Mouse (Mus musculus): ENCODE data around the gene Ptpn3. TPM values are rescaled to one million over a fixed set of nuclear protein-coding genes. Genes with fewer than 3 reads are reported as not detected.

Ptpn3 gene
- total RNA-seq, 1 experiment, result 13.6 TPM

- Histone ChIP-seq H3K27ac (ENCODE audit: insufficient read depth, low read depth, low read length, poor library complexity, severe bottlenecking) (no peak overlapping the region), H3K4me3 (ENCODE audit: insufficient read depth in 1 of 2, low read depth in 1 of 2, low read length in 2 of 2, poor library complexity in 1 of 2, severe bottlenecking in 1 of 2) (no peak overlapping the region), H3K4me1 (ENCODE audit: control insufficient read depth in 2 of 2, insufficient read depth in 2 of 2, low read length in 2 of 2, poor library complexity in 1 of 2) (peaks cover 0 to 4% of the 10 kb centered on the region in 2 experiments; a peak in 1 of 4 replicates), H3K9me3 (ENCODE audit: control insufficient read depth, insufficient read depth, low read depth, low read length) (no peaks in the 10 kb centered on the region), H3K9ac (ENCODE audit: insufficient read depth, low read depth, low read length, poor library complexity, severe bottlenecking) (no peak overlapping the region), H3K36me3 (ENCODE audit: control insufficient read depth, insufficient read depth, low read length, poor library complexity, severe bottlenecking) (no peaks in the 10 kb centered on the region)
- DNase-seq (ENCODE audit: low read depth, low spot score), result no peak
- in situ Hi-C loops (cut with MboI; ENCODE audit: low sequenced_read_pairs in 2 of 2, unreplicated experiment in 2 of 2), result no loop called here
- TF ChIP-seq MAFK (IDR thresholded peaks at IDR 0.05; ENCODE audit: insufficient read depth, low read depth, low read length) (no peak), ZC3H11A (IDR thresholded peaks at IDR 0.05; ENCODE audit: borderline replicate concordance, low read depth, low read length) (0 out of 2 replicates have a peak, but pooled peaks have one; percentile 35)
Measured at GRCm38 (mm10) chr4:57181538-57181937, 120.1 kb downstream of the Ptpn3 start.

- Histone ChIP-seq H3K4me3 (ENCODE audit: insufficient read depth in 1 of 2, low read depth in 1 of 2, low read length in 2 of 2, poor library complexity in 1 of 2, severe bottlenecking in 1 of 2) (no peak overlapping the region), H3K4me1 (ENCODE audit: control insufficient read depth in 2 of 2, insufficient read depth in 2 of 2, low read length in 2 of 2, poor library complexity in 1 of 2) (peaks cover 0 to 4% of the 10 kb centered on the region in 2 experiments; a peak in 1 of 4 replicates), H3K9me3 (ENCODE audit: control insufficient read depth, insufficient read depth, low read depth, low read length) (no peaks in the 10 kb centered on the region), H3K9ac (ENCODE audit: insufficient read depth, low read depth, low read length, poor library complexity, severe bottlenecking) (no peak overlapping the region), H3K27ac (ENCODE audit: insufficient read depth, low read depth, low read length, poor library complexity, severe bottlenecking) (no peak overlapping the region), H3K36me3 (ENCODE audit: control insufficient read depth, insufficient read depth, low read length, poor library complexity, severe bottlenecking) (no peaks in the 10 kb centered on the region)
- no peak for DNase-seq (ENCODE audit: low read depth, low spot score)
- in situ Hi-C loops (cut with MboI; ENCODE audit: low sequenced_read_pairs in 2 of 2, unreplicated experiment in 2 of 2), result no loop called here
- no peak for TF ChIP-seq ZNF384 (IDR thresholded peaks at IDR 0.05; ENCODE audit: low read depth, low read length)
- TF ChIP-seq ZC3H11A (IDR thresholded peaks at IDR 0.05; ENCODE audit: borderline replicate concordance, low read depth, low read length), result no peak
- TF ChIP-seq MAFK (IDR thresholded peaks at IDR 0.05; ENCODE audit: insufficient read depth, low read depth, low read length), result no peak
- no peak for TF ChIP-seq HCFC1 (IDR thresholded peaks at IDR 0.05; ENCODE audit: borderline replicate concordance, insufficient read depth, low read length)
- TF ChIP-seq CHD2 (IDR thresholded peaks at IDR 0.05; ENCODE audit: low read depth, low read length), result no peak
Measured at GRCm38 (mm10) chr4:57178881-57179280, 122.8 kb downstream of the Ptpn3 start.

- TF ChIP-seq ZC3H11A (IDR thresholded peaks at IDR 0.05; ENCODE audit: borderline replicate concordance, low read depth, low read length), result no peak
- no peak for TF ChIP-seq CHD2 (IDR thresholded peaks at IDR 0.05; ENCODE audit: low read depth, low read length)
- no peak for TF ChIP-seq MAFK (IDR thresholded peaks at IDR 0.05; ENCODE audit: insufficient read depth, low read depth, low read length)
- TF ChIP-seq HCFC1 (IDR thresholded peaks at IDR 0.05; ENCODE audit: borderline replicate concordance, insufficient read depth, low read length), result no peak
- TF ChIP-seq ZNF384 (IDR thresholded peaks at IDR 0.05; ENCODE audit: low read depth, low read length), result no peak
- no peak for DNase-seq (ENCODE audit: low read depth, low spot score)
- in situ Hi-C loops (cut with MboI; ENCODE audit: low sequenced_read_pairs in 2 of 2, unreplicated experiment in 2 of 2), result no loop called here
- Histone ChIP-seq H3K9me3 (ENCODE audit: control insufficient read depth, insufficient read depth, low read depth, low read length) (no peaks in the 10 kb centered on the region), H3K9ac (ENCODE audit: insufficient read depth, low read depth, low read length, poor library complexity, severe bottlenecking) (no peak overlapping the region), H3K36me3 (ENCODE audit: control insufficient read depth, insufficient read depth, low read length, poor library complexity, severe bottlenecking) (no peaks in the 10 kb centered on the region), H3K4me3 (ENCODE audit: insufficient read depth in 1 of 2, low read depth in 1 of 2, low read length in 2 of 2, poor library complexity in 1 of 2, severe bottlenecking in 1 of 2) (no peak overlapping the region), H3K4me1 (ENCODE audit: control insufficient read depth in 2 of 2, insufficient read depth in 2 of 2, low read length in 2 of 2, poor library complexity in 1 of 2) (peaks cover 0 to 4% of the 10 kb centered on the region in 2 experiments; a peak in 1 of 4 replicates), H3K27ac (ENCODE audit: insufficient read depth, low read depth, low read length, poor library complexity, severe bottlenecking) (no peak overlapping the region)
Measured at GRCm38 (mm10) chr4:57175329-57175728, 126.3 kb downstream of the Ptpn3 start.

GRCm38 (mm10) chr4:57172861-57173260, 128.8 kb downstream of the Ptpn3 start:
- no peaks in the 10 kb centered on the region for H3K9me3 ChIP-seq (ENCODE audit: control insufficient read depth, insufficient read depth, low read depth, low read length)
- no peak for DNase-seq (ENCODE audit: low read depth, low spot score)
- no peak overlapping the region for H3K4me3 ChIP-seq (ENCODE audit: insufficient read depth in 1 of 2, low read depth in 1 of 2, low read length in 2 of 2, poor library complexity in 1 of 2, severe bottlenecking in 1 of 2)
- H3K9ac ChIP-seq (ENCODE audit: insufficient read depth, low read depth, low read length, poor library complexity, severe bottlenecking), result no peak overlapping the region
- no peak overlapping the region for H3K27ac ChIP-seq (ENCODE audit: insufficient read depth, low read depth, low read length, poor library complexity, severe bottlenecking)
- TF ChIP-seq MAFK (IDR thresholded peaks at IDR 0.05; ENCODE audit: insufficient read depth, low read depth, low read length) (no peak), HCFC1 (IDR thresholded peaks at IDR 0.05; ENCODE audit: borderline replicate concordance, insufficient read depth, low read length) (no peak), ZC3H11A (IDR thresholded peaks at IDR 0.05; ENCODE audit: borderline replicate concordance, low read depth, low read length) (no peak), CHD2 (IDR thresholded peaks at IDR 0.05; ENCODE audit: low read depth, low read length) (no peak), ZNF384 (IDR thresholded peaks at IDR 0.05; ENCODE audit: low read depth, low read length) (no peak)
- in situ Hi-C loops (cut with MboI; ENCODE audit: low sequenced_read_pairs in 2 of 2, unreplicated experiment in 2 of 2), result no loop called here
- H3K36me3 ChIP-seq (ENCODE audit: control insufficient read depth, insufficient read depth, low read length, poor library complexity, severe bottlenecking), result no peaks in the 10 kb centered on the region
- peaks cover 0 to 2% of the 10 kb centered on the region in 2 experiments; a peak in 1 of 4 replicates for H3K4me1 ChIP-seq (ENCODE audit: control insufficient read depth in 2 of 2, insufficient read depth in 2 of 2, low read length in 2 of 2, poor library complexity in 1 of 2)

- Histone ChIP-seq H3K4me3 (ENCODE audit: insufficient read depth in 1 of 2, low read depth in 1 of 2, low read length in 2 of 2, poor library complexity in 1 of 2, severe bottlenecking in 1 of 2) (no peak overlapping the region), H3K9ac (ENCODE audit: insufficient read depth, low read depth, low read length, poor library complexity, severe bottlenecking) (no peak overlapping the region), H3K27ac (ENCODE audit: insufficient read depth, low read depth, low read length, poor library complexity, severe bottlenecking) (no peak overlapping the region), H3K36me3 (ENCODE audit: control insufficient read depth, insufficient read depth, low read length, poor library complexity, severe bottlenecking) (no peaks in the 10 kb centered on the region), H3K4me1 (ENCODE audit: control insufficient read depth in 2 of 2, insufficient read depth in 2 of 2, low read length in 2 of 2, poor library complexity in 1 of 2) (no peaks in the 10 kb centered on the region), H3K9me3 (ENCODE audit: control insufficient read depth, insufficient read depth, low read depth, low read length) (no peaks in the 10 kb centered on the region)
- in situ Hi-C loops (cut with MboI; ENCODE audit: low sequenced_read_pairs in 2 of 2, unreplicated experiment in 2 of 2), result no loop called here
- TF ChIP-seq CHD2 (IDR thresholded peaks at IDR 0.05; ENCODE audit: low read depth, low read length) (no peak), ZC3H11A (IDR thresholded peaks at IDR 0.05; ENCODE audit: borderline replicate concordance, low read depth, low read length) (no peak), MAFK (IDR thresholded peaks at IDR 0.05; ENCODE audit: insufficient read depth, low read depth, low read length) (no peak), HCFC1 (IDR thresholded peaks at IDR 0.05; ENCODE audit: borderline replicate concordance, insufficient read depth, low read length) (no peak), ZNF384 (IDR thresholded peaks at IDR 0.05; ENCODE audit: low read depth, low read length) (no peak)
- no peak for DNase-seq (ENCODE audit: low read depth, low spot score)
Measured at GRCm38 (mm10) chr4:57171817-57172216, 129.8 kb downstream of the Ptpn3 start.
